Mouse (Mus musculus): ENCODE measurements at regions not wholly inside any gene's neighbourhood (a gene's known extent, or its start where the extent isn't known, plus 50 kb on each side); places are given as distances from the start of the nearest gene placed in this dataset.

DNA sequence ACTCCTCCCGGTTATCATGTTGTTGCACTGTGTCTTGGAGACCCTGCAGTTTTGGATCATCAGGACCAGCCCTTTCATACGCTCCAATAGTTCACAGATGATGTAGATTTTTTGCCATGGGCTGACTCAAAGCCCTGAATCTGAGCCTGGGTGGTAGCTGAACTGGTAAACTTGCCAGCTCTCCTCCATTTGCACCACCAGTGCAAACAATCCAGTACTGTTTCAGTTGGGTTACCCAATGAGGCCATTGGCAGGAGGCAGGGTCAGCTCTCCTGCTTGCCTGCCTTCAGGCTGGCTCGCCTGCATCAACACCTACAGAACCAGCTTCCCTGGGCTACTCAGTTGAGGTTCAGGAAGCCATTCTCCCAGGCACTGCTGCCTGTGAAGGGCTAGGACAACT, 102.6 kb downstream of the Dact1 start:
- no peak for TF ChIP-seq CTCF (conservative IDR thresholded peaks at IDR 0.05; ENCODE audit: low read length)
- TF ChIP-seq POU5F1 (IDR thresholded peaks at IDR 0.05; ENCODE audit: borderline replicate concordance, low read length) = no peak
- no peak for TF ChIP-seq NANOG (IDR thresholded peaks at IDR 0.05; ENCODE audit: borderline replicate concordance, low read length)
